Mouse (Mus musculus): ENCODE measurements at regions not wholly inside any gene's neighbourhood (a gene's known extent, or its start where the extent isn't known, plus 50 kb on each side); places are given as distances from the start of the nearest gene placed in this dataset.
"Not testable (repeated sequence)": the region's sequence is repeated elsewhere in the genome, so short reads cannot be mapped to it uniquely, and the experiment has no call there.

GRCm38 (mm10) chr16:86473059-86473740, 571.6 kb upstream of the Adamts5 start:
- ATAC-seq (ENCODE audit: extremely low read depth, insufficient number of reproducible peaks, low FRiP score, poor library complexity, severe bottlenecking): no peak

- no peak for ATAC-seq (ENCODE audit: extremely low read depth, insufficient number of reproducible peaks, low FRiP score, poor library complexity, severe bottlenecking)
Measured at GRCm38 (mm10) chr16:86461073-86461472, 559.4 kb upstream of the Adamts5 start.

GRCm38 (mm10) chr16:86456649-86457048, 555.0 kb upstream of the Adamts5 start:
- no peak for ATAC-seq (ENCODE audit: extremely low read depth, insufficient number of reproducible peaks, low FRiP score, poor library complexity, severe bottlenecking)

- no peak for ATAC-seq (ENCODE audit: extremely low read depth, insufficient number of reproducible peaks, low FRiP score, poor library complexity, severe bottlenecking)
Measured at GRCm38 (mm10) chr16:86454810-86455209, 553.2 kb upstream of the Adamts5 start.

GRCm38 (mm10) chr16:86454031-86454430, 552.4 kb upstream of the Adamts5 start:
- ATAC-seq (ENCODE audit: extremely low read depth, insufficient number of reproducible peaks, low FRiP score, poor library complexity, severe bottlenecking): no peak

GRCm38 (mm10) chr16:86448478-86449160, 547.0 kb upstream of the Adamts5 start:
- ATAC-seq (ENCODE audit: extremely low read depth, insufficient number of reproducible peaks, low FRiP score, poor library complexity, severe bottlenecking): no peak

- not testable (repeated sequence) for ATAC-seq (ENCODE audit: extremely low read depth, insufficient number of reproducible peaks, low FRiP score, poor library complexity, severe bottlenecking)
Measured at GRCm38 (mm10) chr16:86419458-86419857, 517.8 kb upstream of the Adamts5 start.

- no peak for ATAC-seq (ENCODE audit: extremely low read depth, insufficient number of reproducible peaks, low FRiP score, poor library complexity, severe bottlenecking)
Measured at GRCm38 (mm10) chr16:86404309-86404708, 502.7 kb upstream of the Adamts5 start.

- no peak for ATAC-seq (ENCODE audit: extremely low read depth, insufficient number of reproducible peaks, low FRiP score, poor library complexity, severe bottlenecking)
Measured at GRCm38 (mm10) chr16:86401381-86401780, 499.8 kb upstream of the Adamts5 start.

GRCm38 (mm10) chr16:86399288-86399687, 497.7 kb upstream of the Adamts5 start:
- ATAC-seq (ENCODE audit: extremely low read depth, insufficient number of reproducible peaks, low FRiP score, poor library complexity, severe bottlenecking): no peak

- no peak for ATAC-seq (ENCODE audit: extremely low read depth, insufficient number of reproducible peaks, low FRiP score, poor library complexity, severe bottlenecking)
Measured at GRCm38 (mm10) chr16:86397521-86397920, 495.9 kb upstream of the Adamts5 start.

- no peak for ATAC-seq (ENCODE audit: extremely low read depth, insufficient number of reproducible peaks, low FRiP score, poor library complexity, severe bottlenecking)
Measured at GRCm38 (mm10) chr16:86389063-86389723, 487.6 kb upstream of the Adamts5 start.

- ATAC-seq (ENCODE audit: extremely low read depth, insufficient number of reproducible peaks, low FRiP score, poor library complexity, severe bottlenecking): no peak
Measured at GRCm38 (mm10) chr16:86388128-86388527, 486.5 kb upstream of the Adamts5 start.

GRCm38 (mm10) chr16:86377991-86378390, 476.4 kb upstream of the Adamts5 start:
- ATAC-seq (ENCODE audit: extremely low read depth, insufficient number of reproducible peaks, low FRiP score, poor library complexity, severe bottlenecking): no peak

GRCm38 (mm10) chr16:86371652-86372051, 470.0 kb upstream of the Adamts5 start:
- ATAC-seq (ENCODE audit: extremely low read depth, insufficient number of reproducible peaks, low FRiP score, poor library complexity, severe bottlenecking): no peak

- no peak for ATAC-seq (ENCODE audit: extremely low read depth, insufficient number of reproducible peaks, low FRiP score, poor library complexity, severe bottlenecking)
Measured at GRCm38 (mm10) chr16:86368449-86368848, 466.8 kb upstream of the Adamts5 start.

- no peak for ATAC-seq (ENCODE audit: extremely low read depth, insufficient number of reproducible peaks, low FRiP score, poor library complexity, severe bottlenecking)
Measured at GRCm38 (mm10) chr16:86366197-86366596, 464.6 kb upstream of the Adamts5 start.

- ATAC-seq (ENCODE audit: extremely low read depth, insufficient number of reproducible peaks, low FRiP score, poor library complexity, severe bottlenecking): no peak
Measured at GRCm38 (mm10) chr16:86361099-86361498, 459.5 kb upstream of the Adamts5 start.

GRCm38 (mm10) chr16:86355036-86355435, 453.4 kb upstream of the Adamts5 start:
- ATAC-seq (ENCODE audit: extremely low read depth, insufficient number of reproducible peaks, low FRiP score, poor library complexity, severe bottlenecking): no peak

GRCm38 (mm10) chr16:86347753-86348152, 446.1 kb upstream of the Adamts5 start:
- no peak for ATAC-seq (ENCODE audit: extremely low read depth, insufficient number of reproducible peaks, low FRiP score, poor library complexity, severe bottlenecking)

Measured in neutrophil, adult 5-6 weeks (primary cell).